Mouse (Mus musculus) MEL (cell line): ENCODE results near the gene Plekhj1. TPM values are rescaled to one million over a fixed set of nuclear protein-coding genes. Genes with fewer than 3 reads are reported as not detected.
A peak's percentile ranks its signal among the peaks of the same experiment; 100 is the strongest.

ENCODE experiments used
- DNase-seq: peaks from one replicate; pipeline ENCODE4 v3.0.0; 2011; ENCODE audit warnings: low read depth, low spot score
- H3K27ac ChIP-seq: 2 replicates; pipeline ENCODE4 v1.5.1; 2012; ENCODE audit warnings: low read depth, mild to moderate bottlenecking, control low read depth, low read length, moderate library complexity; ENCODE audit not compliant: control insufficient read depth
- H3K27me3 ChIP-seq, 2 experiments: fragments of 150-350 bp in 1 of 2; sonication (generic) in 1 of 2; 2 replicates each; pipeline ENCODE4 v1.6.1; 2012; ENCODE audit warnings: low read length in 2 of 2, mild to moderate bottlenecking in 2 of 2, improper control_type of control experiment in 1 of 2, moderate library complexity in 1 of 2; ENCODE audit not compliant: insufficient read depth in 2 of 2, control insufficient read depth in 1 of 2
- H3K36me3 ChIP-seq, 2 experiments: 2 replicates each; pipeline ENCODE4 v1.6.1; 2012 to 2014; ENCODE audit warnings: low read length in 2 of 2, improper control_type of control experiment in 1 of 2, inconsistent platforms in 1 of 2, mild to moderate bottlenecking in 1 of 2; ENCODE audit not compliant: insufficient read depth in 2 of 2, control insufficient read depth in 1 of 2
- H3K4me1 ChIP-seq, 2 experiments: fragments of 150-350 bp in 1 of 2; sonication (generic) in 1 of 2; 2 replicates each; pipeline ENCODE4 v1.6.1; 2012; ENCODE audit warnings: low read length in 2 of 2, improper control_type of control experiment in 1 of 2, mild to moderate bottlenecking in 1 of 2; ENCODE audit not compliant: insufficient read depth in 2 of 2, control insufficient read depth in 1 of 2
- H3K4me3 ChIP-seq, 2 experiments: fragments of 150-350 bp in 1 of 2; sonication (generic) in 1 of 2; 2 replicates each; pipeline ENCODE4 v1.5.1; 2012; ENCODE audit warnings: low read depth in 2 of 2, low read length in 2 of 2, mild to moderate bottlenecking in 2 of 2, moderate library complexity in 2 of 2, control low read depth in 1 of 2, improper control_type of control experiment in 1 of 2; ENCODE audit not compliant: control insufficient read depth in 1 of 2, insufficient read depth in 1 of 2
- H3K79me2 ChIP-seq: 2 replicates; pipeline ENCODE4 v1.6.1; 2012; ENCODE audit warnings: mild to moderate bottlenecking, low read length, moderate library complexity; ENCODE audit not compliant: control insufficient read depth, poor library complexity, insufficient read depth
- H3K9ac ChIP-seq: 2 replicates; pipeline ENCODE4 v1.6.1; 2012; ENCODE audit warnings: low read depth, mild to moderate bottlenecking, control low read depth, low read length, moderate library complexity; ENCODE audit not compliant: control insufficient read depth, poor library complexity, severe bottlenecking
- H3K9me3 ChIP-seq: fragments of 150-350 bp; sonication (generic); replicated peaks from 2 replicates; pipeline ENCODE4 v1.6.1; 2012; ENCODE audit warnings: mild to moderate bottlenecking, low read length, improper control_type of control experiment, moderate library complexity; ENCODE audit not compliant: insufficient read depth
- BHLHE40 ChIP-seq: IDR thresholded peaks from 2 replicates; pipeline ENCODE4 v1.6.1; 2012; ENCODE audit warnings: low read depth, mild to moderate bottlenecking, inconsistent platforms, low read length, improper control_type of control experiment, borderline replicate concordance
- CHD1 ChIP-seq: IDR thresholded peaks from 2 replicates; pipeline ENCODE4 v1.6.1; 2012; ENCODE audit warnings: low read depth, mild to moderate bottlenecking, inconsistent platforms, low read length, improper control_type of control experiment
- CHD2 ChIP-seq: IDR thresholded peaks from 2 replicates; pipeline ENCODE4 v1.6.1; 2011; ENCODE audit warnings: low read length, improper control_type of control experiment
- ELF1 ChIP-seq: IDR thresholded peaks from 2 replicates; pipeline ENCODE4 v1.6.1; 2014; ENCODE audit warnings: low read depth, mild to moderate bottlenecking, inconsistent platforms, low read length, improper control_type of control experiment, moderate library complexity
- EP300 ChIP-seq, 2 experiments: IDR thresholded peaks; 2 replicates each; pipeline ENCODE4 v1.6.1; 2011; ENCODE audit warnings: improper control_type of control experiment in 2 of 2, low read length in 2 of 2, low read depth in 1 of 2, mild to moderate bottlenecking in 1 of 2
- ETS1 ChIP-seq: IDR thresholded peaks from 2 replicates; pipeline ENCODE4 v1.6.1; 2012; ENCODE audit warnings: low read depth, mild to moderate bottlenecking, inconsistent platforms, low read length, improper control_type of control experiment, moderate library complexity
- GATA1 ChIP-seq: IDR thresholded peaks from 2 replicates; pipeline ENCODE4 v1.6.1; 2011; ENCODE audit warnings: low read depth, low read length, improper control_type of control experiment
- KAT2A ChIP-seq: conservative IDR thresholded peaks from 2 replicates; pipeline ENCODE4 v1.6.1; 2012; ENCODE audit warnings: low read depth, low read length, improper control_type of control experiment, inconsistent platforms
- MAFK ChIP-seq: IDR thresholded peaks from 2 replicates; pipeline ENCODE4 v1.6.1; 2011; ENCODE audit warnings: low read depth, mild to moderate bottlenecking, low read length, improper control_type of control experiment, borderline replicate concordance
- MAX ChIP-seq: IDR thresholded peaks from 2 replicates; pipeline ENCODE4 v1.6.1; 2011; ENCODE audit warnings: low read length, improper control_type of control experiment
- MAZ ChIP-seq: IDR thresholded peaks from 2 replicates; pipeline ENCODE4 v1.6.1; 2012; ENCODE audit warnings: low read depth, mild to moderate bottlenecking, inconsistent platforms, low read length, improper control_type of control experiment
- MEF2A ChIP-seq: IDR thresholded peaks from 2 replicates; pipeline ENCODE4 v1.6.1; 2014; ENCODE audit warnings: low read depth, mild to moderate bottlenecking, inconsistent platforms, low read length, improper control_type of control experiment; ENCODE audit not compliant: poor library complexity, insufficient replicate concordance, severe bottlenecking; ENCODE audit errors: extremely low read depth
- MYB ChIP-seq: IDR thresholded peaks from 2 replicates; pipeline ENCODE4 v1.6.1; 2011; ENCODE audit warnings: mild to moderate bottlenecking, low read depth, low read length, improper control_type of control experiment
- MYC ChIP-seq: IDR thresholded peaks from 2 replicates; pipeline ENCODE4 v1.6.1; 2011; ENCODE audit warnings: low read depth, mild to moderate bottlenecking, low read length, improper control_type of control experiment, moderate library complexity
- NELFE ChIP-seq: IDR thresholded peaks from 2 replicates; pipeline ENCODE4 v1.6.1; 2011; ENCODE audit warnings: low read depth, low read length, improper control_type of control experiment
- NRF1 ChIP-seq: IDR thresholded peaks from 2 replicates; pipeline ENCODE4 v1.6.1; 2014; ENCODE audit warnings: low read depth, mild to moderate bottlenecking, inconsistent platforms, low read length, improper control_type of control experiment, moderate library complexity; ENCODE audit not compliant: poor library complexity, insufficient read depth, severe bottlenecking
- POLR2A ChIP-seq, 2 experiments: IDR thresholded peaks; 2 replicates each; pipeline ENCODE4 v1.6.1; 2011 to 2012; ENCODE audit warnings: low read length in 2 of 2, mild to moderate bottlenecking in 2 of 2, control low read depth in 1 of 2, improper control_type of control experiment in 1 of 2, low read depth in 1 of 2, moderate library complexity in 1 of 2; ENCODE audit not compliant: control insufficient read depth in 1 of 2, insufficient read depth in 1 of 2, poor library complexity in 1 of 2
- POLR2AphosphoS2 ChIP-seq: IDR thresholded peaks from 2 replicates; pipeline ENCODE4 v1.6.1; 2011; ENCODE audit warnings: low read length, improper control_type of control experiment
- POLR2AphosphoS5 ChIP-seq: IDR thresholded peaks from 2 replicates; pipeline ENCODE4 v1.6.1; 2012; ENCODE audit warnings: low read depth, borderline replicate concordance, mild to moderate bottlenecking, inconsistent platforms, low read length, moderate library complexity, mixed read lengths
- RAD21 ChIP-seq: IDR thresholded peaks from 2 replicates; pipeline ENCODE4 v1.6.1; 2011; ENCODE audit warnings: mild to moderate bottlenecking, low read depth, low read length, improper control_type of control experiment
- SIN3A ChIP-seq: IDR thresholded peaks from 2 replicates; pipeline ENCODE4 v1.6.1; 2012; ENCODE audit warnings: low read length, improper control_type of control experiment, inconsistent platforms
- SMC3 ChIP-seq: IDR thresholded peaks from 2 replicates; pipeline ENCODE4 v1.6.1; 2011; ENCODE audit warnings: low read depth, low read length, improper control_type of control experiment
- TAL1 ChIP-seq: IDR thresholded peaks from 2 replicates; pipeline ENCODE4 v1.6.1; 2012; ENCODE audit warnings: mild to moderate bottlenecking, inconsistent platforms, low read length, moderate library complexity, mixed read lengths
- TBP ChIP-seq: IDR thresholded peaks from 2 replicates; pipeline ENCODE4 v1.8.0; 2011; ENCODE audit warnings: low read depth, low read length, improper control_type of control experiment
- TCF12 ChIP-seq: IDR thresholded peaks from 2 replicates; pipeline ENCODE4 v1.6.1; 2014; ENCODE audit warnings: low read depth, mild to moderate bottlenecking, inconsistent platforms, low read length, improper control_type of control experiment, moderate library complexity
- UBTF ChIP-seq: IDR thresholded peaks from 2 replicates; pipeline ENCODE4 v1.6.1; 2012; ENCODE audit warnings: low read depth, mild to moderate bottlenecking, inconsistent platforms, low read length, improper control_type of control experiment, moderate library complexity, borderline replicate concordance; ENCODE audit not compliant: insufficient read depth
- USF1 ChIP-seq: IDR thresholded peaks from 2 replicates; pipeline ENCODE4 v1.6.1; 2014; ENCODE audit warnings: low read depth, mild to moderate bottlenecking, inconsistent platforms, low read length, improper control_type of control experiment, moderate library complexity
- USF2 ChIP-seq, 2 experiments: IDR thresholded peaks; 2 replicates each; pipeline ENCODE4 v1.6.1; 2011 to 2012; ENCODE audit warnings: improper control_type of control experiment in 2 of 2, low read length in 2 of 2, borderline replicate concordance in 1 of 2, inconsistent platforms in 1 of 2, low read depth in 1 of 2, mild to moderate bottlenecking in 1 of 2; ENCODE audit not compliant: insufficient read depth in 1 of 2
- ZKSCAN1 ChIP-seq: IDR thresholded peaks from 2 replicates; pipeline ENCODE4 v1.6.1; 2012; ENCODE audit warnings: low read depth, mild to moderate bottlenecking, inconsistent platforms, low read length, improper control_type of control experiment, moderate library complexity
- ZMIZ1 ChIP-seq: IDR thresholded peaks from 2 replicates; pipeline ENCODE4 v1.6.1; 2012; ENCODE audit warnings: low read depth, mild to moderate bottlenecking, inconsistent platforms, low read length, improper control_type of control experiment, moderate library complexity
- ZNF384 ChIP-seq: IDR thresholded peaks from 2 replicates; pipeline ENCODE4 v1.6.1; 2012; ENCODE audit warnings: low read depth, mild to moderate bottlenecking, inconsistent platforms, low read length, improper control_type of control experiment
- polyA plus RNA-seq, 2 experiments: library from polyadenylated mRNA; stranded (reverse) in 1 of 2; unstranded in 1 of 2; fragments of >175 nt in 1 of 2; fragments of >200 nt in 1 of 2; gene quantifications; 2 replicates each; pipeline versions ENCODE4 v1.2.1 to v1.2.4; 2012; ENCODE audit warnings: low replicate concordance in 2 of 2, low read depth in 1 of 2; ENCODE audit not compliant: insufficient read length in 2 of 2, insufficient read depth in 1 of 2, missing spikeins in 1 of 2
- total RNA-seq: library from RNA; depleted of rRNA; stranded (reverse); fragments of 300-350 nt; gene quantifications from 2 replicates; pipeline ENCODE4 v1.2.3, GENCODE M21; 2012

Plekhj1 gene
- total and polyA plus RNA-seq, 3 experiments, result 86.9 to 217 TPM; not detected in 1

GRCm38 (mm10) chr10:80822528-80822927 lies 24.1 kb upstream of the Plekhj1 start:
- Histone ChIP-seq H3K9ac (peak overlapping the region; percentile 42), H3K36me3 (peaks cover 0 to 16% of the 10 kb centered on the region in 2 experiments; a peak in 2 of 4 replicates), H3K4me3 (peak overlapping the region; percentile 9 to 44; a peak in 3 of 4 replicates), H3K79me2 (peaks cover 9% of the 10 kb centered on the region), H3K9me3 (no peaks in the 10 kb centered on the region), H3K27me3 (no peaks in the 10 kb centered on the region), H3K27ac (peak overlapping the region; percentile 35), H3K4me1 (peaks cover 7 to 23% of the 10 kb centered on the region in 2 experiments)
- TF ChIP-seq CHD2 (no peak), USF2 (IDR thresholded peaks at IDR 0.05; ENCODE audit: borderline replicate concordance in 1 of 2, insufficient read depth in 1 of 2, low read depth in 1 of 2, low read length in 2 of 2) (no peak), MAX (no peak), TAL1 (no peak), POLR2AphosphoS5 (no peak), SMC3 (no peak), SIN3A (no peak), KAT2A (no peak)
- DNase-seq, result no peak

DNA sequence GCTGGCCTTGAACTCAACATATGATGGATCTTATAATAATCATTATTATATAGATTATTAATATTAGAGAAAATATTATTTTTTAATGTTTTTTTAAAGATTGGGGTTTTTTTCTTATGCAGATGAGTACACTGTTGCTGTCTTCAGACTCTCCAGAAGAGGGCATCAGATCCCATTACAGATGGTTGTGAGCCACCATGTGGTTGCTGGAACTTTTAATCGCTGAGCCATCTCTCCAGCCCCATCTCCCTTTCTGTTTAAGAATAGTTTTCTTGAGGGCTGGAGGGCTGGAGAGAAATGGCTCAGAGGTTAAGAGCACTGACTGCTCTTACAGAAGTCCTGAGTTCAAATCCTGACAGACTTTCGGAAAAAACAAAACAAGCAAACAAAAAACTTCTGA lies 23.6 kb upstream of the Plekhj1 start:
- peak overlapping the region; percentile 35; the same call in 1 of the 2 replicates for H3K27ac ChIP-seq
- H3K27me3 ChIP-seq, result no peaks in the 10 kb centered on the region
- H3K79me2 ChIP-seq, result peaks cover 4% of the 10 kb centered on the region
- peaks cover 7 to 23% of the 10 kb centered on the region in 2 experiments for H3K4me1 ChIP-seq
- DNase-seq, result peak; percentile 78
- H3K36me3 ChIP-seq, result peaks cover 0 to 16% of the 10 kb centered on the region in 2 experiments; a peak in 1 of 4 replicates
- no peaks in the 10 kb centered on the region for H3K9me3 ChIP-seq
- peak overlapping the region; percentile 9 to 44 for H3K4me3 ChIP-seq
- peak overlapping the region; percentile 32 for H3K9ac ChIP-seq
- 0 out of 2 replicates have a peak, but pooled peaks have one; percentile 12 for TF ChIP-seq ETS1
- no peak for TF ChIP-seq NELFE
- TF ChIP-seq TAL1, result no peak
- 0 out of 2 replicates have a peak, but pooled peaks have one; percentile 36 for TF ChIP-seq MAX
- no peak for TF ChIP-seq USF1
- TF ChIP-seq MEF2A, result no peak
- TF ChIP-seq EP300 (IDR thresholded peaks at IDR 0.05; ENCODE audit: low read depth in 1 of 2, low read length in 2 of 2), result no peak
- no peak for TF ChIP-seq POLR2AphosphoS2
- TF ChIP-seq KAT2A, result no peak
- TF ChIP-seq CHD1, result no peak
- peak; percentile 98 for TF ChIP-seq MYC
- TF ChIP-seq UBTF, result no peak
- peak; percentile 83 for TF ChIP-seq TBP
- no peak for TF ChIP-seq MAZ
- TF ChIP-seq MAFK, result no peak
- no peak for TF ChIP-seq BHLHE40
- TF ChIP-seq MYB, result no peak
- TF ChIP-seq SMC3, result peak; percentile 69
- no peak for TF ChIP-seq NRF1
- TF ChIP-seq GATA1, result no peak
- no peak for TF ChIP-seq ZMIZ1
- TF ChIP-seq RAD21, result peak; percentile 54
- TF ChIP-seq SIN3A, result peak; percentile 62; the same call in 1 of the 2 replicates
- no peak for TF ChIP-seq ZKSCAN1
- TF ChIP-seq POLR2A (IDR thresholded peaks at IDR 0.05; ENCODE audit: control insufficient read depth in 1 of 2, insufficient read depth in 1 of 2, low read depth in 1 of 2, low read length in 2 of 2, poor library complexity in 1 of 2), result peak in 1 of 2 experiments; percentile 37; a peak in 1 of 4 replicates
- TF ChIP-seq ELF1, result no peak
- TF ChIP-seq ZNF384, result peak; percentile 84
- TF ChIP-seq TCF12, result no peak
